Mouse (Mus musculus) lung, embryonic 14.5 days (tissue): ENCODE data around the gene Dnah8. TPM values are rescaled to one million over a fixed set of nuclear protein-coding genes. Genes with fewer than 3 reads are reported as not detected.

Source experiments
- ATAC-seq: fragments of 200-750 bp; cut with Nextera tagmentation; 2 replicates; pipeline ENCODE4 v1.8.0; 2017; ENCODE audit warnings: mild to moderate bottlenecking, moderate TSS enrichment, moderate library complexity; ENCODE audit not compliant: insufficient read depth
- DNase-seq: peaks from one replicate; pipeline ENCODE4 v3.0.0-alpha.2; 2015
- H3K27ac ChIP-seq: fragments of 300-500 bp; sonication (generic); 2 replicates; pipeline ENCODE4 v1.5.1; 2014; ENCODE audit warnings: low read depth, mild to moderate bottlenecking, moderate library complexity
- H3K27me3 ChIP-seq: fragments of 300-500 bp; sonication (generic); 2 replicates; pipeline ENCODE4 v1.6.1; 2014; ENCODE audit warnings: low read length, control low read depth; ENCODE audit not compliant: insufficient read depth
- H3K36me3 ChIP-seq: fragments of 300-500 bp; sonication (generic); 2 replicates; pipeline ENCODE4 v1.6.1; 2014; ENCODE audit warnings: control low read depth; ENCODE audit not compliant: insufficient read depth
- H3K4me1 ChIP-seq: fragments of 300-500 bp; sonication (generic); 2 replicates; pipeline ENCODE4 v1.6.1; 2014; ENCODE audit warnings: antibody characterized with exemption, control low read depth; ENCODE audit not compliant: insufficient read depth
- H3K4me2 ChIP-seq: fragments of 300-500 bp; sonication (generic); 2 replicates; pipeline ENCODE4 v1.6.1; 2014; ENCODE audit warnings: mild to moderate bottlenecking
- H3K4me3 ChIP-seq: fragments of 300-500 bp; sonication (generic); 2 replicates; pipeline ENCODE4 v1.5.1; 2014; ENCODE audit warnings: low read depth, low read length
- H3K9ac ChIP-seq: fragments of 300-500 bp; sonication (generic); 2 replicates; pipeline ENCODE4 v1.6.1; 2014
- H3K9me3 ChIP-seq: fragments of 300-500 bp; sonication (generic); 2 replicates; pipeline ENCODE4 v1.6.1; 2016; ENCODE audit warnings: low read depth, low read length, control low read depth
- CTCF ChIP-seq: IDR thresholded peaks from 2 replicates; pipeline ENCODE4 v1.5.1; 2016; ENCODE audit warnings: antibody characterized with exemption, low read depth
- WGBS: fragments of 180-500 bp; shearing (Covaris S2); extraction: QIAGEN DNeasy Blood & Tissue Kit; methylation state at CpG from one replicate; pipeline ENCODE4 v1.1.7; 2014; 5-methylcytosine and 5-hydroxymethylcytosine counted together
- polyA plus RNA-seq: library from polyadenylated mRNA; unstranded; fragments of >200 nt; fragmentation: Nextera tagmentation; extraction: Ambion mirVana; gene quantifications from 2 replicates; pipeline ENCODE4 v1.2.1, GENCODE M21; 2014

Dnah8 gene
- polyA plus RNA-seq, 1 experiment from 2014 or later: 4.7 TPM

DNA sequence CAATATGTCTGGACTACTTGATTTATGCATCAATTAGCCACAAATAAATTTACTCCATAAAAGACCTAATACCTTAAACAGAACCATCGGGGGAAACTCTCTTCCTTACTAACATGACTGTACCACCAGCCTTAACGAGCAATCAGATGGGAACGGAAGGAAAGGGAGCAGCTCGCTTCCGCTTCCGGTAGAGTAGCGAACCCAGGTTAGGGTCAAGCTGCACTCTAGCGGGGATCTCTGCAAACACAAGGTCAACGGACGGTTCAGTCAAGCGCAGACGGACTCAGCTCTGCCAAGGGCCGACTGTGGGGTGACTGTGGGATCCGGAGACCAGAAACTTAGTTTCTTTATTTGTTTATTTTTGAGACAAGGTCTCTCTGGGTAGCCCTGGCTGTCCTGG lies 22.0 kb upstream of the Dnah8 start:
- Histone ChIP-seq H3K9ac (no peak overlapping the region), H3K9me3 (no peaks in the 10 kb centered on the region), H3K4me2 (no peak overlapping the region), H3K27me3 (no peaks in the 10 kb centered on the region), H3K27ac (no peak overlapping the region), H3K4me3 (no peak overlapping the region), H3K36me3 (peaks cover 54% of the 10 kb centered on the region), H3K4me1 (no peaks in the 10 kb centered on the region)
- 89% methylated on average over 14 of the region's 14 CpGs for WGBS
- TF ChIP-seq CTCF: no peak
- ATAC-seq (no peak), DNase-seq (no peak)

GRCm38 (mm10) chr17:30604296-30604695 lies 19.9 kb upstream of the Dnah8 start:
- 92% methylated on average over 6 of the region's 6 CpGs for WGBS
- ATAC-seq: no peak

DNA sequence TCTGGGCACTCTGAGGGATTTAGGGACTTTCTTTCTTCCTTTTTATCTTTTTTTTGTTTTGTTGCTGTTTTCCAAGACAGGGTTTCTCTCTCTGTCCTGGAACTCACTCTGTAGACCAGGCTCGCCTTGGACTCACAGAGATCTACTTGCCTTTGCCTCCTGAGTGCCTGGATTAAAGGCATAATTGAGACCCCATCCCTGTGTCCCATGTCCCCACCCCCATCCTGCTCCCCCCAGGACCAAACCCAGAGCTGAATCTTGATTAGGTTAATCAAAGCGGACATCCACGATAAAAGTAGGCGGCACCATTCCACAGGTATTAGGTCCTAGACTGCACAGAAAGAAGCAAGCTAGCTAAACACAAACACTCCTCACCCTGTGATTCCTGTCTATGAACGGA lies 19.2 kb upstream of the Dnah8 start:
- H3K4me3 ChIP-seq: no peak overlapping the region
- no peak for TF ChIP-seq CTCF
- ATAC-seq: no peak
- H3K4me2 ChIP-seq: no peak overlapping the region
- H3K27ac ChIP-seq: no peak overlapping the region
- 87% methylated on average over 5 of the region's 5 CpGs for WGBS
- H3K36me3 ChIP-seq: peaks cover 36% of the 10 kb centered on the region
- H3K9ac ChIP-seq: no peak overlapping the region
- no peak for DNase-seq
- H3K4me1 ChIP-seq: peaks cover 3% of the 10 kb centered on the region; the same call in 1 of the 2 replicates
- no peaks in the 10 kb centered on the region for H3K27me3 ChIP-seq
- no peaks in the 10 kb centered on the region for H3K9me3 ChIP-seq

More at GRCm38 (mm10) chr17:30604296-30604695, 19.9 kb upstream of the Dnah8 start:
- TF ChIP-seq CTCF: no peak
- H3K4me1 ChIP-seq: peaks cover 3% of the 10 kb centered on the region; the same call in 1 of the 2 replicates
- H3K9me3 ChIP-seq: no peaks in the 10 kb centered on the region
- DNase-seq: no peak
- no peaks in the 10 kb centered on the region for H3K27me3 ChIP-seq
- peaks cover 37% of the 10 kb centered on the region for H3K36me3 ChIP-seq
- H3K27ac ChIP-seq: no peak overlapping the region
- H3K9ac ChIP-seq: no peak overlapping the region
- H3K4me2 ChIP-seq: no peak overlapping the region
- H3K4me3 ChIP-seq: no peak overlapping the region

- WGBS: 90% methylated on average over 11 of the region's 11 CpGs
- Histone ChIP-seq H3K27me3 (no peaks in the 10 kb centered on the region), H3K36me3 (peaks cover 25% of the 10 kb centered on the region), H3K4me2 (no peak overlapping the region), H3K27ac (no peak overlapping the region), H3K9me3 (no peaks in the 10 kb centered on the region), H3K9ac (no peak overlapping the region), H3K4me1 (peaks cover 4% of the 10 kb centered on the region), H3K4me3 (no peak overlapping the region)
- no peak for DNase-seq
- ATAC-seq: no peak
- no peak for TF ChIP-seq CTCF
Observed at GRCm38 (mm10) chr17:30606206-30606605, 17.9 kb upstream of the Dnah8 start.

DNA sequence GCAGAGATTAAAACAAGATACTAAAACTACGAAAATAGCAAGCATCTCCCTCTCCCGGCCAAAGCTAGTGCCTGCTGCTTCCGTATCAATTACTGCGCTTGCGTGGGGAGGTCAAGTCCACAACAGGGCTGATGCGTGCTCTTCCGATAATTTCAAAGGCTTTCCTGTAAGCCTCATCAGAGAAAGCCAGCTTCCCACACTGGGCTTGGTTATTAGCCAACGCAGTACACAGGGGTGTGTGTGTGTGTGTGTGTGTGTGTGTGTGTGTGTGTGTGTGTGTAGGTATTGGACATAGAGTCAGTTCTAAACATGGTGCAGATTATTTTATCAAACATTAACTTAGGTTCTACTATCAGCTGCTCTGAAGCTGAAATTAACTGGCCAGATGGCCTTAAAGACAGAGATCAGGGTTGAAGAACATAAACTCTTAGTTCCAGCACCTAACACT lies 17.5 kb upstream of the Dnah8 start:
- Histone ChIP-seq H3K9ac (no peak overlapping the region), H3K4me3 (no peak overlapping the region), H3K4me2 (no peak overlapping the region), H3K27ac (no peak overlapping the region), H3K9me3 (no peaks in the 10 kb centered on the region), H3K27me3 (no peaks in the 10 kb centered on the region), H3K4me1 (peaks cover 7% of the 10 kb centered on the region), H3K36me3 (peaks cover 23% of the 10 kb centered on the region)
- TF ChIP-seq CTCF: no peak
- ATAC-seq (no peak), DNase-seq (no peak)
- 95% methylated on average over 8 of the region's 8 CpGs for WGBS

DNA sequence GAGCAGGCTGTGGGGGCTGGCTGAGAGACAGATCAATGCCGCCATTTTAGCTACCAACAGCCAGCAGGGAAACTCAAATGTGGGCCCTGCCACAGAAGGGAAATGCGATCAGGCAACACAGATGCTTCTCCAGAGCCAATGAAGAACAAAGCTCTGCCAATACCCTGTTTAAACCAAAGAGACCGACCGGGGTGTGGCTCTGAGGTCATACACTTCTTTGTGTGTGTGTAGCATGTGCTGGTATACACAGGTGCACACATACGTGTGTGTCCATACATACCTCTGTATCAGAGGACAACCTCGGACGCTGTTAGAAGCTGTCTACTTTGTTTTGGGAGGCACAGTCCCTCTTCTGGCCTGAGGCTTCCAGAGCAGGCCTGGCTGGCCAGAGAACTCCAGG lies 16.8 kb upstream of the Dnah8 start:
- H3K4me3 ChIP-seq: no peak overlapping the region
- H3K27ac ChIP-seq: no peak overlapping the region

DNA sequence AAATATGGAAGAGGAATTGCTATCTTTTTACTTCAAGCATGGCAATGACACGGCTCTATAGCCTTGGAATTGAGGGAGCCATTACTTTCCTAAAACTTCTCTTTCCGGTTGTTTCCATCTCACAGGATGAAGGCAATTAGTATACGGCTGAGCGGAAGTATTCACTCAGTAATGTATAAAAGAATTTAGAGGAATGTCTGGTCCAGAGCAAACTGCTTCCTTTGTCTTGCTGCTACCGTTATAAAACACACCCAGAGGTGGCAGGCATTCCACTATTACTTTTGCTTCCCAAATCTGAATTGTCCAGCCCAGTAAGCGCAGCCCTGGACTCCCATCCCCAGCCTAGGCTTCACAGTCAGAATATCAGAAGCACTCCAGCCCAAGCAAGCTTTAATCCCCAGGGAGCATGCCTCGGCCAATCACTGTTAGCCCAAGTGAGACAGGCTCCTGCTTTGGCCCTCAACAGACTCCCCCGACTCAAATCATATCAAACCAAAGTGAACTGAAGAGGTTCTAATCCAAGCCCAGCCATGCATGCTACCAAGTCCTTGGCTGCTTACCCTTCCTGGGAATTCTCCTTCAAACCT lies 16.2 kb upstream of the Dnah8 start:
- 72% methylated on average over 8 of the region's 8 CpGs for WGBS
- H3K9ac ChIP-seq: no peak overlapping the region
- no peak for TF ChIP-seq CTCF
- H3K4me1 ChIP-seq: peaks cover 7% of the 10 kb centered on the region
- peaks cover 10% of the 10 kb centered on the region for H3K36me3 ChIP-seq
- no peaks in the 10 kb centered on the region for H3K27me3 ChIP-seq
- H3K4me3 ChIP-seq: no peak overlapping the region
- no peak overlapping the region for H3K4me2 ChIP-seq
- H3K27ac ChIP-seq: no peak overlapping the region
- H3K9me3 ChIP-seq: no peaks in the 10 kb centered on the region
- DNase-seq: peak; percentile 13
- no peak for ATAC-seq

More for the DNA sequence above, 16.8 kb upstream of the Dnah8 start:
- Histone ChIP-seq H3K9me3 (no peaks in the 10 kb centered on the region), H3K9ac (no peak overlapping the region), H3K4me1 (peaks cover 7% of the 10 kb centered on the region), H3K36me3 (peaks cover 16% of the 10 kb centered on the region), H3K27me3 (no peaks in the 10 kb centered on the region), H3K4me2 (no peak overlapping the region)
- WGBS: 94% methylated on average over 7 of the region's 7 CpGs
- no peak for TF ChIP-seq CTCF
- ATAC-seq (no peak), DNase-seq (no peak)
